ENCODE assay signal across 25 mouse cellular contexts in the genomic region with DNA sequence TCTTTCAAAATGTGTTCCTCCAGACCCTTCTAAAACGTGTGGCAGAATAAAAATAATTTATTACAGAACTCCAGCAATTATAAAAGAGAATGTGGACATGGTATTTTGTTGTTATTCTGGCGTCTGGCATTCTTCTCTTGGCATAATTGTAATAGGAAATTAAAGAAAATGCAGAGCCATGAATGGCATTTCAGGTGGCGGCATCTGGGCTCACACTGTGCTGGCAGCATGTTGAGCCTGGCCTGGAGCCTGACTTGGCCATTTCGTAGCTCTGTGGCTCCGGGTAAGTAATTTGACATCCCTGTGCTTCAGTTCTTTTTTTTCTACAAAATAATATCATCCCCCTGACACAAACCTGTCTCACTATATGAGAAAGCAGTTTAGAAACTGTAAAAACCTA.
DNase-seq lines count a peak whose midpoint lies in the region; ATAC-seq and TF ChIP-seq lines count a peak whose summit lies in the region.
"Had no signal": no experiment of that assay in that cellular context is flagged by ENCODE, and none has a peak within 500 bp of the region (broad histone marks: within the 10 kb centered on the region; RNA-seq: fewer than 3 reads in every experiment).

No protein-coding gene starts in this region.

- H3K27ac ChIP-seq in forebrain, embryonic 14.5 days (ENCODE audit: low read depth, low read length) = no peak overlapping the region
- no peak overlapping the region for H3K27ac ChIP-seq in forebrain, postnatal 0 days (ENCODE audit: low read depth, low read length)
- H3K27ac ChIP-seq in midbrain, postnatal 0 days (ENCODE audit: low read depth, low read length) = no peak overlapping the region
- no peak overlapping the region for H3K27ac ChIP-seq in midbrain, embryonic 14.5 days (replicated peaks; ENCODE audit: low read depth, low read length)
- H3K27ac ChIP-seq in liver, postnatal 0 days (ENCODE audit: low read depth) = no peak overlapping the region; the same call in 1 of the 2 replicates
- H3K27ac ChIP-seq: limb, embryonic 10.5 days; limb, embryonic 15.5 days; liver, embryonic 13.5 days; macrophage; midbrain, embryonic 13.5 days; neural tube, embryonic 15.5 days had no signal

- ATAC-seq in forebrain, embryonic 14.5 days = no peak
- ATAC-seq in forebrain, postnatal 0 days = no peak
- no peak for ATAC-seq in midbrain, postnatal 0 days (ENCODE audit: low FRiP score)
- no peak for ATAC-seq in midbrain, embryonic 14.5 days (ENCODE audit: low FRiP score, low TSS enrichment)
- ATAC-seq in liver, postnatal 0 days = no peak
- ATAC-seq: activated CD4-positive, CD25-positive, alpha-beta regulatory T cell, adult 4 months; intestine, postnatal 0 days; midbrain, embryonic 13.5 days had no signal

- no peak overlapping the region for H3K9ac ChIP-seq in forebrain, embryonic 14.5 days (ENCODE audit: low read length)
- H3K9ac ChIP-seq in forebrain, postnatal 0 days = no peak overlapping the region
- no peak overlapping the region for H3K9ac ChIP-seq in midbrain, postnatal 0 days (replicated peaks; ENCODE audit: low read length, poor library complexity, severe bottlenecking)
- H3K9ac ChIP-seq in midbrain, embryonic 14.5 days (replicated peaks; ENCODE audit: low read length) = no peak overlapping the region
- no peak overlapping the region for H3K9ac ChIP-seq in liver, postnatal 0 days (replicated peaks)
- H3K9ac ChIP-seq: limb, embryonic 15.5 days; liver, embryonic 13.5 days; midbrain, embryonic 13.5 days; neural tube, embryonic 15.5 days had no signal

- H3K4me1 ChIP-seq in forebrain, embryonic 14.5 days (ENCODE audit: control insufficient read depth, insufficient read depth, low read length) = peaks cover 3% of the 10 kb centered on the region; the same call in 1 of the 2 replicates
- H3K4me1 ChIP-seq in forebrain, postnatal 0 days (ENCODE audit: insufficient read depth) = no peaks in the 10 kb centered on the region
- H3K4me1 ChIP-seq in midbrain, postnatal 0 days (ENCODE audit: insufficient read depth, low read length) = no peaks in the 10 kb centered on the region
- no peaks in the 10 kb centered on the region for H3K4me1 ChIP-seq in midbrain, embryonic 14.5 days (ENCODE audit: control insufficient read depth, insufficient read depth, low read length)
- no peaks in the 10 kb centered on the region for H3K4me1 ChIP-seq in liver, postnatal 0 days (ENCODE audit: insufficient read depth)
- H3K4me1 ChIP-seq: limb, embryonic 10.5 days; liver, embryonic 13.5 days had no signal

- no peak for TF ChIP-seq CTCF in forebrain, postnatal 0 days (IDR thresholded peaks at IDR 0.05; ENCODE audit: low read depth)
- no peak for TF ChIP-seq CTCF in midbrain, postnatal 0 days (IDR thresholded peaks at IDR 0.05)
- TF ChIP-seq CTCF in liver, postnatal 0 days (IDR thresholded peaks at IDR 0.05; ENCODE audit: low read depth) = no peak

- no peaks in the 10 kb centered on the region for H3K27me3 ChIP-seq in forebrain, embryonic 14.5 days (replicated peaks; ENCODE audit: control insufficient read depth, insufficient read depth, low read length)
- no peaks in the 10 kb centered on the region for H3K27me3 ChIP-seq in forebrain, postnatal 0 days (ENCODE audit: insufficient read depth, low read length)
- H3K27me3 ChIP-seq in midbrain, postnatal 0 days (ENCODE audit: insufficient read depth, low read length) = no peaks in the 10 kb centered on the region
- no peaks in the 10 kb centered on the region for H3K27me3 ChIP-seq in midbrain, embryonic 14.5 days (ENCODE audit: control insufficient read depth, insufficient read depth, low read length)
- no peaks in the 10 kb centered on the region for H3K27me3 ChIP-seq in liver, postnatal 0 days (ENCODE audit: insufficient read depth, low read length)
- H3K27me3 ChIP-seq: limb, embryonic 15.5 days; liver, embryonic 13.5 days; midbrain, embryonic 13.5 days had no signal

- no peak overlapping the region for H3K4me2 ChIP-seq in forebrain, embryonic 14.5 days (ENCODE audit: low read length)
- no peak overlapping the region for H3K4me2 ChIP-seq in forebrain, postnatal 0 days (ENCODE audit: low read depth)
- no peak overlapping the region for H3K4me2 ChIP-seq in midbrain, postnatal 0 days (ENCODE audit: low read depth, low read length, poor library complexity, severe bottlenecking)
- H3K4me2 ChIP-seq in midbrain, embryonic 14.5 days (ENCODE audit: low read length) = no peak overlapping the region
- H3K4me2 ChIP-seq in liver, postnatal 0 days (ENCODE audit: low read depth, low read length) = no peak overlapping the region
- H3K4me2 ChIP-seq: limb, embryonic 15.5 days; liver, embryonic 13.5 days; midbrain, embryonic 13.5 days; neural tube, embryonic 15.5 days had no signal

- no peaks in the 10 kb centered on the region for H3K36me3 ChIP-seq in forebrain, embryonic 14.5 days (ENCODE audit: control insufficient read depth, insufficient read depth, low read length)
- no peaks in the 10 kb centered on the region for H3K36me3 ChIP-seq in forebrain, postnatal 0 days (ENCODE audit: insufficient read depth)
- no peaks in the 10 kb centered on the region for H3K36me3 ChIP-seq in midbrain, postnatal 0 days (ENCODE audit: insufficient read depth, low read length)
- H3K36me3 ChIP-seq in midbrain, embryonic 14.5 days (ENCODE audit: control insufficient read depth, insufficient read depth, low read length) = no peaks in the 10 kb centered on the region
- H3K36me3 ChIP-seq in liver, postnatal 0 days (replicated peaks; ENCODE audit: insufficient read depth, low read length) = no peaks in the 10 kb centered on the region
- H3K36me3 ChIP-seq: limb, embryonic 10.5 days; limb, embryonic 15.5 days; liver, embryonic 13.5 days; midbrain, embryonic 13.5 days; neural tube, embryonic 15.5 days had no signal

- no peak for TF ChIP-seq EP300 in liver, postnatal 0 days (IDR thresholded peaks at IDR 0.05; ENCODE audit: low read depth)

- 28% methylated on average over 5 of the region's 5 CpGs for WGBS in forebrain, embryonic 14.5 days
- 31% methylated on average over 5 of the region's 5 CpGs for WGBS in forebrain, postnatal 0 days
- 63% methylated on average over 5 of the region's 5 CpGs for WGBS in midbrain, postnatal 0 days
- whole genome bisulfite sequencing in midbrain, embryonic 14.5 days = 64% methylated on average over 5 of the region's 5 CpGs
- WGBS in liver, postnatal 0 days (ENCODE audit: insufficient replicate concordance) = 66% methylated on average over 5 of the region's 5 CpGs

- peak; percentile 41 for DNase-seq in forebrain, embryonic 14.5 days (ENCODE audit: low spot score)
- no peak for DNase-seq in forebrain, postnatal 0 days
- DNase-seq in midbrain, postnatal 0 days (ENCODE audit: low spot score) = peak; percentile 4
- DNase-seq in midbrain, embryonic 14.5 days = no peak
- peak; percentile 78 to 81 for DNase-seq in cerebellum, postnatal 10 days
- DNase-seq in right cerebral cortex, adult 2 months (ENCODE audit: low spot score in 2 of 2) = no peak
- DNase-seq in liver, postnatal 0 days = no peak
- DNase-seq: adrenal gland, adult 8-10 months; B cell, adult 2 months; kidney, adult 9 months; kidney, postnatal 10 days; layer of hippocampus, adult 9-11 months; liver, embryonic 13.5 days; lung, adult 2 months; lung, postnatal 10 days; spleen, adult 18-20 months; thymus, postnatal 14 days had no signal

- no peaks in the 10 kb centered on the region for H3K9me3 ChIP-seq in forebrain, embryonic 14.5 days (replicated peaks; ENCODE audit: control insufficient read depth, low read length)
- no peaks in the 10 kb centered on the region for H3K9me3 ChIP-seq in forebrain, postnatal 0 days (ENCODE audit: low read length)
- H3K9me3 ChIP-seq in midbrain, postnatal 0 days (ENCODE audit: low read length) = no peaks in the 10 kb centered on the region
- no peaks in the 10 kb centered on the region for H3K9me3 ChIP-seq in midbrain, embryonic 14.5 days (ENCODE audit: control insufficient read depth, low read length)
- H3K9me3 ChIP-seq in liver, postnatal 0 days (ENCODE audit: low read length) = no peaks in the 10 kb centered on the region
- H3K9me3 ChIP-seq: limb, embryonic 10.5 days; limb, embryonic 15.5 days; liver, embryonic 13.5 days; midbrain, embryonic 13.5 days; neural tube, embryonic 15.5 days had no signal

- H3K4me3 ChIP-seq in forebrain, embryonic 14.5 days (ENCODE audit: low read depth, low read length) = no peak overlapping the region
- H3K4me3 ChIP-seq in forebrain, postnatal 0 days (ENCODE audit: low read depth, low read length) = no peak overlapping the region
- H3K4me3 ChIP-seq in midbrain, postnatal 0 days (ENCODE audit: low read depth, low read length) = no peak overlapping the region
- H3K4me3 ChIP-seq in midbrain, embryonic 14.5 days (replicated peaks; ENCODE audit: low read depth, low read length) = no peak overlapping the region
- no peak overlapping the region for H3K4me3 ChIP-seq in liver, postnatal 0 days (ENCODE audit: low read depth, low read length)
- H3K4me3 ChIP-seq: erythroblast, embryonic 14.5 days; limb, embryonic 10.5 days; limb, embryonic 15.5 days; liver, embryonic 13.5 days; midbrain, embryonic 13.5 days; neural tube, embryonic 15.5 days had no signal

Comparison
In these comparisons a context has a peak if more than half of its experiments do, and no peak if none do; other contexts are left out.
1. DNase-seq: peak in forebrain, embryonic 14.5 days (single experiment), midbrain, postnatal 0 days (single experiment) and cerebellum, postnatal 10 days (2 of 2); none in forebrain, postnatal 0 days (single experiment), midbrain, embryonic 14.5 days (single experiment), right cerebral cortex, adult 2 months (0 of 2) and liver, postnatal 0 days (single experiment).